Mouse (Mus musculus): ENCODE results near the gene Lgsn.

The Lgsn gene

GRCm38 (mm10) chr1:31220599-31221250 is 44.5 kb downstream of the Lgsn start:
- DNase-seq: no peak

GRCm38 (mm10) chr1:31222564-31222963 is 46.4 kb downstream of the Lgsn start, which contains the start of the genes 4931428L18Rik and Pih1d3:
4931428L18Rik (minus strand) TSS chr1:31222684.
Pih1d3 (plus strand) TSS chr1:31222838.
- DNase-seq: no peak

GRCm38 (mm10) chr1:31233319-31234036 is 57.3 kb downstream of the Lgsn start:
- peak; percentile 55 to 67 for DNase-seq
